Mouse (Mus musculus): ENCODE results near the gene Hs6st1. TPM values are rescaled to one million over a fixed set of nuclear protein-coding genes. Genes with fewer than 3 reads are reported as not detected.

Gene Hs6st1
- total and polyA plus RNA-seq, 3 experiments, result 9.1 to 18.1 (median 17.7) TPM

- Histone ChIP-seq H3K4me3 (replicated peaks in 1 of 3; ENCODE audit: low read depth in 2 of 3, low read length in 2 of 3, poor library complexity in 1 of 3) (no peak overlapping the region), H3K27ac (ENCODE audit: insufficient read depth, low read depth) (no peak overlapping the region), H3K79me2 (replicated peaks; ENCODE audit: control insufficient read depth, extremely low read depth, insufficient read depth, poor library complexity, severe bottlenecking) (peaks cover 27% of the 10 kb centered on the region), H3K4me2 (ENCODE audit: insufficient read depth, low read depth, poor library complexity, severe bottlenecking) (no peak overlapping the region), H3K9ac (ENCODE audit: insufficient read depth, low read depth) (no peak overlapping the region), H3K9me3 (replicated peaks; ENCODE audit: low read length) (no peaks in the 10 kb centered on the region), H3K4me1 (ENCODE audit: control insufficient read depth in 1 of 2, insufficient read depth in 2 of 2) (peaks cover 19 to 74% of the 10 kb centered on the region in 2 experiments), H3K27me3 (replicated peaks) (no peaks in the 10 kb centered on the region), H3K36me3 (replicated peaks in 1 of 2; ENCODE audit: control insufficient read depth in 1 of 2, insufficient read depth in 1 of 2, low read length in 1 of 2) (peaks cover 8 to 78% of the 10 kb centered on the region in 2 experiments)
- in situ Hi-C loops (cut with MboI; ENCODE audit: low pct_ligation_motif_present, low pct_unique_long_range_greater_than_20kb, low sequenced_read_pairs) (no loop called here), dilution Hi-C loops (cut with MboI; ENCODE audit: extremely low pct_ligation_motif_present, extremely low pct_unique_long_range_greater_than_20kb, low sequenced_read_pairs) (no loop called here)
- no peak for DNase-seq (ENCODE audit: extremely low read depth)
- TF ChIP-seq PAX5 (IDR thresholded peaks at IDR 0.05; ENCODE audit: low read length), result no peak
- TF ChIP-seq HCFC1 (IDR thresholded peaks at IDR 0.05; ENCODE audit: low read depth, low read length), result no peak
- no peak for TF ChIP-seq ZC3H11A (IDR thresholded peaks at IDR 0.05; ENCODE audit: low read depth, low read length)
- no peak for TF ChIP-seq MAX (IDR thresholded peaks at IDR 0.05; ENCODE audit: low read length)
Observed at GRCm38 (mm10) chr1:36074197-36074596, 6.0 kb downstream of the Hs6st1 start.

GRCm38 (mm10) chr1:36074968-36075367, 6.8 kb downstream of the Hs6st1 start:
- H3K36me3 ChIP-seq (replicated peaks in 1 of 2; ENCODE audit: control insufficient read depth in 1 of 2, insufficient read depth in 1 of 2, low read length in 1 of 2), result peaks cover 11 to 86% of the 10 kb centered on the region in 2 experiments
- no peak for DNase-seq (ENCODE audit: extremely low read depth)
- H3K4me1 ChIP-seq (ENCODE audit: control insufficient read depth in 1 of 2, insufficient read depth in 2 of 2), result peaks cover 19 to 76% of the 10 kb centered on the region in 2 experiments

GRCm38 (mm10) chr1:36075652-36076051, 7.5 kb downstream of the Hs6st1 start:
- dilution Hi-C loops (cut with MboI; ENCODE audit: extremely low pct_ligation_motif_present, extremely low pct_unique_long_range_greater_than_20kb, low sequenced_read_pairs) (no loop called here), in situ Hi-C loops (cut with MboI; ENCODE audit: low pct_ligation_motif_present, low pct_unique_long_range_greater_than_20kb, low sequenced_read_pairs) (no loop called here)
- Histone ChIP-seq H3K4me2 (ENCODE audit: insufficient read depth, low read depth, poor library complexity, severe bottlenecking) (no peak overlapping the region), H3K27ac (ENCODE audit: insufficient read depth, low read depth) (no peak overlapping the region), H3K4me3 (replicated peaks in 1 of 3; ENCODE audit: low read depth in 2 of 3, low read length in 2 of 3, poor library complexity in 1 of 3) (no peak overlapping the region), H3K79me2 (replicated peaks; ENCODE audit: control insufficient read depth, extremely low read depth, insufficient read depth, poor library complexity, severe bottlenecking) (peaks cover 14% of the 10 kb centered on the region), H3K27me3 (replicated peaks) (no peaks in the 10 kb centered on the region), H3K4me1 (ENCODE audit: control insufficient read depth in 1 of 2, insufficient read depth in 2 of 2) (peaks cover 12 to 70% of the 10 kb centered on the region in 2 experiments), H3K9ac (ENCODE audit: insufficient read depth, low read depth) (no peak overlapping the region), H3K9me3 (replicated peaks; ENCODE audit: low read length) (no peaks in the 10 kb centered on the region), H3K36me3 (replicated peaks in 1 of 2; ENCODE audit: control insufficient read depth in 1 of 2, insufficient read depth in 1 of 2, low read length in 1 of 2) (peaks cover 16 to 87% of the 10 kb centered on the region in 2 experiments)
- TF ChIP-seq HCFC1 (IDR thresholded peaks at IDR 0.05; ENCODE audit: low read depth, low read length) (no peak), NRF1 (IDR thresholded peaks at IDR 0.05; ENCODE audit: low read depth, low read length) (no peak), JUND (conservative IDR thresholded peaks at IDR 0.05; ENCODE audit: low read depth, low read length) (no peak), ZNF384 (IDR thresholded peaks at IDR 0.05; ENCODE audit: low read depth, low read length) (no peak), BHLHE40 (IDR thresholded peaks at IDR 0.05; ENCODE audit: low read depth, low read length) (no peak), MXI1 (IDR thresholded peaks at IDR 0.05; ENCODE audit: low read depth, low read length) (no peak), SIN3A (IDR thresholded peaks at IDR 0.05; ENCODE audit: low read length) (no peak), POLR2A (IDR thresholded peaks at IDR 0.05; ENCODE audit: low read depth, low read length) (no peak), ETS1 (conservative IDR thresholded peaks at IDR 0.05; ENCODE audit: low read depth, low read length) (no peak)
- no peak for DNase-seq (ENCODE audit: extremely low read depth)

More at GRCm38 (mm10) chr1:36074968-36075367, 6.8 kb downstream of the Hs6st1 start:
- dilution Hi-C loops (cut with MboI; ENCODE audit: extremely low pct_ligation_motif_present, extremely low pct_unique_long_range_greater_than_20kb, low sequenced_read_pairs) (no loop called here), in situ Hi-C loops (cut with MboI; ENCODE audit: low pct_ligation_motif_present, low pct_unique_long_range_greater_than_20kb, low sequenced_read_pairs) (no loop called here)
- H3K9ac ChIP-seq (ENCODE audit: insufficient read depth, low read depth), result no peak overlapping the region
- H3K4me2 ChIP-seq (ENCODE audit: insufficient read depth, low read depth, poor library complexity, severe bottlenecking), result no peak overlapping the region
- peaks cover 19% of the 10 kb centered on the region for H3K79me2 ChIP-seq (replicated peaks; ENCODE audit: control insufficient read depth, extremely low read depth, insufficient read depth, poor library complexity, severe bottlenecking)
- H3K27me3 ChIP-seq (replicated peaks), result no peaks in the 10 kb centered on the region
- H3K9me3 ChIP-seq (replicated peaks; ENCODE audit: low read length), result no peaks in the 10 kb centered on the region
- no peak overlapping the region for H3K27ac ChIP-seq (ENCODE audit: insufficient read depth, low read depth)
- TF ChIP-seq RAD21 (IDR thresholded peaks at IDR 0.05; ENCODE audit: low read depth, low read length) (no peak), MAFK (IDR thresholded peaks at IDR 0.05; ENCODE audit: insufficient replicate concordance, low read length) (no peak), EP300 (IDR thresholded peaks at IDR 0.05; ENCODE audit: low read length) (no peak), ELF1 (IDR thresholded peaks at IDR 0.05; ENCODE audit: low read depth, low read length) (no peak), JUN (IDR thresholded peaks at IDR 0.05; ENCODE audit: insufficient read depth, low read depth, low read length) (no peak), JUND (conservative IDR thresholded peaks at IDR 0.05; ENCODE audit: low read depth, low read length) (no peak), POLR2AphosphoS2 (IDR thresholded peaks at IDR 0.05; ENCODE audit: low read depth, low read length) (no peak)
- no peak overlapping the region for H3K4me3 ChIP-seq (replicated peaks in 1 of 3; ENCODE audit: low read depth in 2 of 3, low read length in 2 of 3, poor library complexity in 1 of 3)

Measured in CH12.LX (cell line).